Mouse (Mus musculus) left cerebral cortex, postnatal 36 days (tissue): Measurements from ENCODE around the gene Hand2. TPM values are rescaled to one million over a fixed set of nuclear protein-coding genes. Genes with fewer than 3 reads are reported as not detected.

Experiments used
- DNase-seq, 2 experiments: peaks; one replicate each; pipeline ENCODE4 v3.0.0; 2021 to 2022; ENCODE audit warnings: low spot score in 2 of 2, mixed read lengths in 1 of 2
- intact Hi-C: fragments of 180-260 bp; cut with DNase I; formaldehyde crosslinking; loops from one replicate; pipeline ENCODE4 v1.15.1; 2025
- total RNA-seq, 2 experiments: library from RNA; stranded (reverse); gene quantifications; 2 replicates each; pipeline ENCODE4 v1.2.3; 2021

Hand2 gene
- total RNA-seq, 2 experiments from 2014 or later: not detected

DNA sequence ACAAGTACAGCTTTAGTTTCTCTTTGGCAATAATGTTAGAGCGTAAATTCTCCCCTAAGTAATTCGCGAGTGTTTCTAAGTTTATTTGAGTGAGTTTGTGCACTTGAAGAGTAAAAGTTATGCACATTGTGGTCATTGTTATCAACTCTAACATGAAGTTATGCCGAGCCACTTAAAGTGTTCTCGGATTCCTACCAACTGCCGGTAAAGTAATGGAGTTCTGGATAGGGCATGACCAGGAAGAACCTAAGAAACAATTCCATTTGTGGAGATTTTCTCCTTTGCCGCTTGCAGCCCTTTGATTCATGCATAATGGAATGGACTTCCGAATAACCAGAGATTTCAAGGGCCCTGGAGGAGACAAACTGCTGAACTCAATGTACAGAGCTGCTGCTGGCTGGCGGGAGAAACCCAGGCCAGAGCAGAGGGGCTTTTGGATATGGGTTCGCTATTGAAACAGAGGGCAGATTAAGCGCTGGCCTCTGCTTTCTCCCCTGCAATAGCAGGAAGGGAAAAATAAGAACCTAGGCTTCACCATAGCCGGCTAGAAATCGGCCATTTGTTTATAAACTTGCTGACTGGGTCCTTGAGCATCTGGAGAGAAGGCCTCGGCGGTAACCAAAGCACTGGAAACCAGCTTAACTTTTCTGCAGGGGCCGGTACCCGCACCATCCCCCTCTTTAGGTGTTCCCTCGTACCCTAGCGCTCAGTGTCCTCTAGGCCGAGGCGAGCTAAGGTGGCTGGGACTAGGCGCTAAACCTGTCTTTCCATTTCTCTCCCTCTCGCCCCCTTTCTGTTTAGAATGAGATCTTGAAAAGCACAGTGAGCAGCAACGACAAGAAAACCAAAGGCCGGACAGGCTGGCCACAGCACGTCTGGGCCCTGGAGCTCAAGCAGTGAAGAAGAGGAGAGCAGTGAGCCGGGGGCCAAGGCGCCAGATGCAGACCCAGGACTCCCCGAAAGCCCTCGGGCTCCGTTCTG lies 2.5 kb downstream of the Hand2 start:
- intact Hi-C loops: no loop called here
- no peak for DNase-seq

DNA sequence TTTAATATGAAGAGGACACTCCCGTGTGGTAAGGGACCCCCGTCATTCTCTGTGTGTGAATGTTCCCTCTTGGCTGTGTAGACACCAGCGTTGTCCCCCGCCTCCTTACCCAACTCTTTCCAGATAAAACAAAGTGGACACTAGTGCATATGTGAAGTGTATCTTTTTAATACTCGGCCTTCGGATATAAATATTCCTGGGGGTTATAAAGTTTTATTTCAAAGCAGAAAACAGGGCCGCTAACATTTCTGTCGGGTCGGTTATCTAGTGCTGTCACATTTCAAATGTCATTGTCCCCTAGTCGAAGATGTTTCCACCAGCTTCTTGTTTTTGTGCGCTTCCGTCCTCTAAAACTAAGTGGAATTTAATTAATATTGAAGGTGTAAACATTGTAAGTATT lies 3.3 kb downstream of the Hand2 start:
- DNase-seq: no peak
- intact Hi-C loops: no loop called here

DNA sequence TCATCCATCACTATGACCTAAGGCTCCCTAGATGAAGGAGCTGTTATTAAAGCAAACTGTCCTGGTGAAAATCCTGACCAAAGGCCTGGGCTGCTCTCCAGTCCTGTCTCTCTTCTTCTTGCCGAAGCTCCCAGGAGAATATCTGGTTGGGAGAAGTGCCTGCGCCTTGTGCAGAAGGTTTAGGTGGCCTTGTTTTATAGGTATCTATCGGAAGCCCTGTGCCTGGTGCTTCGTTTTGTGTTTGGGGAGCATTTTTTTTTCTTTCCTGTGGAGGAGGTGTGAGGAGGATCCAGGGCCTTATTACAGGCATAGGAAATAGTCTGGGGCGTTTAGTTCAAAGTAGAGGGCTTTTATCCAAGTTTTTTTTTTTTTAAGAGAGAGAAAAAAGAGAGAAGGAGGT lies 3.9 kb downstream of the Hand2 start:
- DNase-seq: no peak
- intact Hi-C loops: loop anchor here (5.0 kb wide), 1 partner anchor 702 kb away; no protein-coding TSS in a partner anchor

DNA sequence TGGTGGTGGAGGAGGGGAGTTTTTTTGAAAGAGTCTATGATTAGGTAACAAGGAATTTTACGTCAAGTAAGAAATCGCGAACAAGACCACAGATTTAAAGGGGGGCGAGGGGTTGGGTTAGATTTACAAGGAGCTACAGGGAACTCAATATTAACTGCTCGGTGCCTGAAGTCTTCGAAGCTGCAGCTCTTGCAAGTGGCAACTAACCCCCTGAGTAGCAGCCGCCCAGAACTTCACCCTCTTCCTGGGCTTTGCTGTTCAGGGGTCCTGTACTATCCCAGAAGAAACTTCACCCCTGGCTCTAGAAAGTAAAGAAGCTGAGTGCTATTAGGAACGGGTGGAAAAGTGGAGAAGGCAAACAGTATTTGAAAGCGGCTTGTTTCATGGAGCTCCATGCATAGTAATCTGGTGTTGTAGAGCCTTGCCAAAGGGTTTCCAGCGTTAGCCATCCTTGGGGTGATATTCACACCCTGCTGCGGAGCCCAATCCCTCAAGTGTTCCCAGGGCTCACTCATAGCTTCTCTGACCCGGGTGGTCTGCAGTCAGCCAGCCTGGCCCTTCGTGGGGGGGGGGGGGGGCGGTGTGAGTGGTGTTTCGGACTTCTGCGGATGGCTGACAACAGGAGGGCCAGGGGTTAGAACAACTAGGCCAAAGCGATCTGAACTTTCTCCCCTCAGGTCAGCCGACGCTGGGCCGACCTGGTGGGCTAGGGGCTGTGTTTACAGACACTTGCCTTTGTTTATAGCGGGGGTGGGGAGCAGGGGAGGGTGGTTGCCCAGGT lies 4.5 kb downstream of the Hand2 start:
- intact Hi-C loops: loop anchor here (5.0 kb wide), 1 partner anchor 703 kb away; no protein-coding TSS in a partner anchor
- DNase-seq: no peak

DNA sequence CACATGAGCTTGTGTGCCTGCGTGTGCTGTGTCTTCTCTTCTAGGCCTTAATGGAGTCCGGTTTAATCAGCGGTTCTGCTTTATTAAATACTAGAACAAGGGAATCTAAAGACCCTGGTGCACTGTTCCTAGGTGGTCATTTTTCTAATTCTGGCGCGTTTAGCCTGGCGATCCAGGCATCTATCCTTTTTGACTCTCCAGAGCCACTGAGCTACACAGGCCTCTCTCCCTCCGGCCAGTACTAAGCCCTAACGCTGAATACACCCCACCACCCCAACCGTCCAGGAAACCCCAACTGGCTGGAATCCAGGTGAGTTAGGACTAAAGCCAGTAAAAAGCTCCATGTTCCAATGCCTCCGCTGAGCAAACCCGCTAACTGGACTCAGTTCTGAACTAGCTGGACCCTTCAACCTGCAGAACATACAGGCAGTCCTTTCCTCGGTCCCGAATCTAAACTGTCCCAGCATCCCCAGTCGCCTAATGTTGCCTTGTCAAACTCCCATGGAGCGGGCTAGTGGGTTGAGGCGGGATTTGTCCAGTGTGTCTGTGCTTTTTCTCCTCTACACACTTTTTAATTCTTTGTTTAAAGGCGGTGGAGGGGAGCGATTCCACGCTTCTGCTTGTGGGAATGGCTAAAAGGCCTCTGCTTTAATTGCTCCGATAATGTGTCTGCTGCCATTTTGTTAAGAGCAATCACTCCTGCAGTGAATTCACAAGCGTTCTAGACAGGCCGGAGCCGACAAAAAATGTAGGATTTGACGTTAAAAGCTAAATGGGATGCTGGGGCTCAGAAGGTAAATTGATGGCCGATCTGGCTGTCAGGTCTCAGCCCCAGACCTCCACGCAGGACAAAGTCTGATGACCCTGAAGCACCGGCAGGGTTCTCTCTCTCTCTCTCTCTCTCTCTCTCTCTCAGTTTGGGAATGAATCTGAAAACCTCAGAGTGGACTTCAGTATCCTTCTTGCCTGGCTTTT lies 5.6 kb downstream of the Hand2 start:
- DNase-seq: no peak
- intact Hi-C loops: loop anchor here (5.0 kb wide), 1 partner anchor 704 kb away; no protein-coding TSS in a partner anchor

DNA sequence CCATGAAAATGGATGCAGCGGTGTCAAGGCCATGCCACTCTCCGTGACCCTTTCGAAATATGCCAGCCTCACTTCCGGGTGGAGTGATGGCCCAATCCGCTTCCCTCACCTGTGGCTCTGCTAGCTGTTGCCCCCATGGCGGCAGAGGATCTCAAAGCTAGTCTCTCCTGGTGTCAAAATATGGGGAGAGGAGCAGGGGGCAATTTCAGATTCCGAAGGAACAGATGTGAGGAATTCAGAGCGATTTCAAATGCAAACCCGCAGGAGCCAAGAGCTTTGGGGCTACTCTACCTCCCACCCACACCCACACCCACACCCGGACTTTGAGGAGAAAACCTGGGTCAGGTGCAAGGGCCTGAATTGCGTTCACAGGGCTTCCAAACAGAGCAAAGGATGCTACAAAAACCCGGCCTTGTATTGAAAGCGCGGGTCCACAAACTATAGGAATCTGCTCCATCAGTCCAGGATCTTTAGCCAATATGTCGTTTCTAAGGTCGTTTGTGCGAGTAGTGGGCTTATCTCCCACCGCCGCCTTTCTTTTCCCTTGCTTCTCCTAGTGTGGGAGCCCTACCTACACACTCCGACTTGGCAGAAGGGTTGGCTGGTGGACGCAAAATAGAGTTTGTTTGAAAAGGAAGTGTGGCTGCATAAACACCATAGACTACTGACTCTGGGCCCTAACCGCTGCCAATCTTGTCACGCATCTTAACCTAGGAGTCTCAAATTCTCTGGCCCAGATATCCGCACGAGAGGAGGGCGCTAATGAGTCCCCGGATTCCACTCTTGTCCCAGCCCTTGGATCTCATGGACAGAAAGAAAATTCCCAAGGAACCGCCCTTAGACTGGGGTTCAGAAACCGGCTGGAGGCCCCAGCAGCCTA lies 6.7 kb downstream of the Hand2 start:
- no peak for DNase-seq
- intact Hi-C loops: loop anchor here (5.0 kb wide), 1 partner anchor 705 kb away; no protein-coding TSS in a partner anchor

DNA sequence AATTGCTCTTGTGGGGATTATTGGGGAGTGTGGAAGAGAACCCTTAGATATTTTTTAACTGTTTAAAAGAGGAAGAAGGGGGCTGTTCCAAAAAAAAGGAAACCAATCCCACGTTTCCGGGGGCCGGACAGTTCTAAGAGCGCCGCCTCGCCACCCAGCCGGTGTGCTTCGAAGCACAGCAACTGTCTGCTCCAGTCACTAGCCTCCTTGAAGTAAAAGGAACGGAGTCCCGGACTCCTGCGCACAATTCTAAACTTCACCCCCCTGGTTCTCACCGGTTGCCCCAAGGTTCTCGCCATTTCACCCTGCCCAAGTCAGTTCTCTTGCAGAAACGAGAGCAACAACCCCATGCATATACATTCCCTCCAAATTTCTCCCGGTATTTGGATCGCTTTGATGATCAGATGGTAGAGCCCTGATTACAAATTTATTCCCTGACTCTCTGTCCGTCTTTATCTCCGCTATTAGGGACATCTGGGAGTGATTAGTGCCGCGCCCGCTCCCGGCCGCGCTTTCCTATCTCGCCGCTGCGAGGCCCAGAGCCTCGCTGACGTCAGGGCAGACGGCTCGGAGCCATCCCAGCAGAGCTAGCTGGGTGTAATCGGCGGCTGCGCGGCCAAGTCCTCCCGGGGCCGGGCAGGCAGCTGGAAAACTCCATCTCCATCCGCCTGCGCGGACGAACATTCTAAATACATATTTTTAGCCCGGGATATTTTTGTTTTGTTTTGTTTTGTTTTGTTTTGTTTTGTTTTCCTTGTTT lies 7.6 kb downstream of the Hand2 start:
- DNase-seq: no peak
- intact Hi-C loops: loop anchor here (5.0 kb wide), 1 partner anchor 706 kb away; no protein-coding TSS in a partner anchor

DNA sequence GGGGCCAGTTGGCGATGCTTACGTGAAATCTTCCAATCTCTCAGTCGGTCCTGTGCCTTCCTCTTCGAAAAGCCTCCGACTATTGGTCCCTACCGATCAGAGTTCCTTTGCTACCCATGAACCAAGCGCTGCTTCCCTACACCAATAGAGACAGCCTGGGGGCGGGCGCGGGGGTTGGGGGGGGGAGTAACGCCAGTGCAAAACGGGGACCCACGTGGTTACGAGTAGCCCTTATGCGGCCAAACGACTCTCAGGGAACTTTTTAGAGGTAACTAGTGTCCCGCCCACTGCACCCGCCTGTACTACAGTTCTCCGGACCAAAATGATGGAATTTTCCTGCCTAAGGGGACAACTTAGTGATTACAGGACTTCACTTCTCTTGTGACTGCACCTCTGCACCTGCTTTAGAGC lies 8.2 kb downstream of the Hand2 start:
- intact Hi-C loops: loop anchor here (5.0 kb wide), 1 partner anchor 707 kb away; no protein-coding TSS in a partner anchor
- no peak for DNase-seq

DNA sequence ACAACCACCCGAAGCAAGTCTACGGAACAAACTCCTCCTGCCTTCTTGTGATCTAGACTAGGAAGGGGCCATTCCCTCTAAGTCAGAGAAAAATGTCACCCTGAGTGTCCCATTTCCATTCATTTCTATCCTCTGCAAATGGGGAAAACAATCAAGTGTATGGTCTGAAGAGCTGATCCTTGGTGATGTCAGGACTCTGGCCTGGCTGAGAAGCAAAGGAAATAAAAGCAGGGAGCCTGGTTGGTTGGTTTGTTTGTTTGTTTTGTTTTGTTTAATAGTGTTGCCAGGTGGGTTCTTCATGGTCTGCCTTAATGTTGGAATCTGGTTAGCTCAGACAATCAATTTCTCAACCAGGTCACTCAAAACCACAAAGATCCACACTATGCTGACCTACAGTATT lies 9.3 kb downstream of the Hand2 start:
- no peak for DNase-seq
- intact Hi-C loops: loop anchor here (5.0 to 10.0 kb wide), 2 partner anchors 445 to 648 kb away; no protein-coding TSS in a partner anchor

DNA sequence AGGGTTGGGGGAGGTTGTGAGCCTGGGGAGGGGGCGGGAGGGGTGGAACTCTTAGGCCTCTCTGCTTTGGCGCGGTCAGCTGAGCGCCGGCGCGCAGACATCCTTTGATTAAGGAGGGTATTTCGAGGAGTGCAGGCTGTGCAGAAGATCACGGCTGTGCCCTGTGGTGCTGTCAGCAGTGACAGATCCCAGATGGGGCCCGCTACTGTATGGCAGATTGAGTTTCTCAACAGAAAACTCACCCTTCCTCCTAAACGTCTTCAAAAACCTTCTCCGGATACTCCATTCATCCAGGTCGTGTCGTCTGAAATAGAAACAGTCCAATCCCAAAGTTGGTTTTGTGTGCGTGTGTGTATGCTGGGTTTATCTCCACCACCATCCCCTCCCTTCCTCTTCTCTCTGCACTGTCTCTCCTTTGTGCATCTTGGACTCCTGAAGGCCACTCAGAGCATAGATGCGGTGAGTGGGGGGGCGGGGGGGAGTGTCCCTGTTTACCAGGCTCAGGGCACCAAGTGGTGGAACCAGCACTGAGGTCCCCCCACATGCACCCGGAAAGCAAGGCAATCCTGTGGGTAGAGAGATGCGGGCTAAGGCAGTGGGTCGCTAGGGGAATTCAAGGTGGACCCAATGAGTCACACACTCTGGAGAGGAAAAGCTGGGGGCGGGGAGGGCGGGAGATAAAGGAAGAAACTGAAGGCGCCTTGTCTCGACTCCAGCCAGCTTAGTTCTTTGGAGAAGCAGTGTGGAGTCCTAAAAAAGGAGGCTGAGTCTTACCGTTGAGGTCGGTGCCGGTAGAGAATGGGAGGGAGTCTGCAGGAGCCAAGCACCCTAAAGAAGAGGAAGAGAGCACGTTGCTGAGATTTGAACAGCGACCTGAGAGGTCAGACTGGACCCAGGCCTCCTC lies 11.2 kb downstream of the Hand2 start:
- no peak for DNase-seq
- intact Hi-C loops: loop anchor here (5.0 to 10.0 kb wide), 2 partner anchors 447 to 650 kb away; no protein-coding TSS in a partner anchor

DNA sequence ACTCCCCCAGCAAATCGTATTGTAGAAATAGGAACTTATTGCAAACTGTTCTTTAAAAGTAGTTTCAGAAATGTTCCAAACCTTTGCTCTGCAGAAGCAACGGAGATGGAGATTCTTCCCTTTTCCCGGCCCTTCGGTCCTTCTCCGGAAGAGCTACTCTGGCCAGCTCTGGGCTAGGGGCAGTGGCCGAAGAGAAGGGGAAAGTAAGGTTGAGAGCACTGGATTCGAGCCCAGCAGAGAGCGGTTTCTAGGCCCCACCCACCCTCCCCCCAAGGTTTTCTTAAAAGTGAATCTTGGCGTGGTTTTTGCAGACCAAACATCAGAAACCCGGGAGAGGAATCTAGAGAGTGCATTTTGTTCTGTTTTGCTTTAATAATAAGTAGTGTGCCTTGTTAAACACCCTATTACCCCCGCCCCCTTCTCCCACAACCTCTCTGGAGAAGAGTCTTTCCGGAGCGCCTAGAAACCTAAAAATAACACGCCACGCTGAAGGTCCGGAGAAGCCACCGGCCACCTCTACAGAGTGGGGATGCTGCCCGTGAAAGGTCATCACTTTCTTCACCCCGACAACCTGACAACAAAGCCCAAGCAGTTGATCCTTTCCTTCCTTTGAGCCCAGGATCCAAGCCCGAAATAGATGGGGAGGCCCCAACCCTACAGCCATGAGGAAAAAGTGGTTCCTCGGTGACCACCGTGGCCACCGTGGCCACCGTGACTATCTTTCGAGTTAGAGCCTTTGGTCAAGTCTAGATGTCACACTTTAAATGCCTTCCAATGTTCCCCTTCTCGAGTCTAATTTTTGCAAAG lies 12.1 kb downstream of the Hand2 start:
- intact Hi-C loops: loop anchor here (5.0 to 10.0 kb wide), 2 partner anchors 448 to 651 kb away; no protein-coding TSS in a partner anchor

DNA sequence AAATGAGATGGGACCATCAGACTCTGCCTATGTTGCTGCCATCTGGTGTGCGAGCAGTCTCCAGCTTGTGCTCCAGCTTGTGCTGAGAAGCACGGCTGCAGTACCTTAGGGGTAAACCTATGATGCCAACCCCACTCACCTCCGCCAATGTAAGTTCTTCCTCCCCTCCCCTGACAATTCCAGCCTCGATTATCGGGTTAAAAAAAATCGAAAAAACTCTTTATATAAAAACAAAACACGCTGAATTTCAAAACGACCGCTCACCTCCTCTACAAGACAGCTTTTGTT lies 12.6 kb downstream of the Hand2 start:
- intact Hi-C loops: loop anchor here (5.0 to 10.0 kb wide), 2 partner anchors 449 to 651 kb away; no protein-coding TSS in a partner anchor
- no peak for DNase-seq

More for the DNA sequence above, 12.1 kb downstream of the Hand2 start:
- no peak for DNase-seq

DNA sequence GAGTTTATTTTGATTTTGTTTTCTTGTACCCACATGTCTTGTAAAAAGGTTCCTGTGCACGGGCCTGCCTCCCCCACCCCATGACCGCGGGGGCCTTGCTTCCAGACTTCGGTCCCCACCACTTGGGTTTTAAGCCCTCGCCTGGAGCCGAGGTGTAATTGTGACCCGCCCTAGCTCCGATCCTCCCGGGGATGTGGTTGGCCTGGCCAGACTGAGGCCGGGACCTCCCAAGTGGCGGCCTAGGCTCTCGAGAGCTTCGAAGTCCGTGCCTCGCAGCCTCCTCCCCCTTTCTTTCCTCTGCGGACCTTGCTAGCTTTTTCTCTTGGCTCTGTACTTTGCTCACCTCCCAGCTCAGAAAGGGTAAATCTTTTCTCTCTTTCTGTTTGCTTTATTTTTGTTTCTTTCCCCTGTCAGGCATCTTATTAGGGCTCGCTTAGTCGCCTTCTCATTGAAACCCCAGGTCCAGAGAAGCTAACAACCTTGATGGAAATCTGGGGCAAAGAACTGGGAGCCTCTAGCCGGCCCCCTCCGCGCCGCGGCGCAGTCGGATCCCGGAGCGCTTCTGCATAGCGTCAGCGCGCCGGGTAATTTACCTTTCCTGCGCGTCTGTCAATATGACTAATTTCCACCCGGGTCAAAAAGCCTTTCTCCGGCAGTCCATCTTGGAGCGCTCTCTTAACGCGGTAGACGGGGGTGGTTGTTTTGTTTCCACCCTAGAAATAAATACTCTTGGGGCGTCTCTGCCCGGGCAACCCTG lies 13.2 kb downstream of the Hand2 start:
- DNase-seq: no peak
- intact Hi-C loops: loop anchor here (5.0 to 10.0 kb wide), 2 partner anchors 449 to 652 kb away; no protein-coding TSS in a partner anchor

DNA sequence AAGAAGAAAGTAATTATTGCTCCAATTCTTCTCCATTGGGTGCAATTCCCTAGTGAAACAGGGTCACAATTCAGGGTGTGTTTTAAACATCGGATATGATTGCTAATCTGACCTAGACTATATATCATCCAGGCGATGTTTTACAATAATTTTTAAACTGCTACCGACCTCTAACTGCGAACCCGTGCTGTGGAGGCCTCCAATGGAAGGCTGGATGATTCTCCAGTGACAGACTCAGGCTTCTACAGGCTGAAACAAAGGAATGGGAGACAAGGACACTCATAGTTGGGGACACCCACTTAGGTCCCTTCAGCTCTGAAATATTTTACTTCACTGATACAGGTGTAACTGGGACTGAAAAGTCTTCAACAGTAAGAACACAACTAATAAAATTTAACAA lies 13.9 kb downstream of the Hand2 start:
- no peak for DNase-seq
- intact Hi-C loops: loop anchor here (5.0 to 10.0 kb wide), 2 partner anchors 450 to 652 kb away; no protein-coding TSS in a partner anchor
